Mouse (Mus musculus): ENCODE results near the gene Zfp655. TPM values are rescaled to one million over a fixed set of nuclear protein-coding genes. Genes with fewer than 3 reads are reported as not detected.

The Zfp655 gene
- total RNA-seq, 2 experiments from 2014 or later: 24.8 to 27.9 TPM

Other genes starting within 250 kb of the Zfp655 start
- not detected for gene Gm4871, start 199.0 kb upstream of the Zfp655 start, total RNA-seq (2021)
- gene 1700018F24Rik, start 188.7 kb upstream of the Zfp655 start, total RNA-seq (2021): not detected
- gene Arpc1a, start 147.9 kb upstream of the Zfp655 start, total RNA-seq (2021): 100 to 1,000 TPM; 178 to 190 TPM
- not detected for gene Kpna7, start 147.7 kb upstream of the Zfp655 start, total RNA-seq (2021)
- gene Arpc1b, start 117.5 kb upstream of the Zfp655 start, total RNA-seq (2021): 10 to 100 TPM; 28.3 to 30.3 TPM
- 100 to 1,000 TPM; 106 to 111 TPM for gene Pdap1, start 91.5 kb upstream of the Zfp655 start, total RNA-seq (2021)
- gene Bud31, start 91.4 kb upstream of the Zfp655 start, total RNA-seq (2021): 10 to 100 TPM; 85.7 to 86.1 TPM
- 10 to 100 TPM; 14.2 to 16.1 TPM for gene Ptcd1, start 64.6 kb upstream of the Zfp655 start, total RNA-seq (2021)
- 10 to 100 TPM; 29.1 to 29.2 TPM for gene Cpsf4, start 64.5 kb upstream of the Zfp655 start, total RNA-seq (2021)
- 100 to 1,000 TPM; 267 to 289 TPM for gene Atp5j2, start 39.7 kb upstream of the Zfp655 start, total RNA-seq (2021)
- gene Zkscan14, start 29.8 kb upstream of the Zfp655 start, total RNA-seq (2021): 10 to 100 TPM in 1 of 2 experiments, 1 to 10 TPM in 1; 10.0 to 10.3 TPM
- 10 to 100 TPM; 15.0 to 15.2 TPM for gene Zkscan5, start 27.2 kb upstream of the Zfp655 start, total RNA-seq (2021)
- 10 to 100 TPM; 13.9 to 17.1 TPM for gene Zscan25, start 48.8 kb downstream of the Zfp655 start, total RNA-seq (2021)
- gene Cyp3a57, start 113.6 kb downstream of the Zfp655 start, total RNA-seq (2021): under 1 TPM in 1 of 2 experiments, not detected in 1; 0.17 TPM
- not detected for gene Cyp3a16, start 238.0 kb downstream of the Zfp655 start, total RNA-seq (2021)

Data from left cerebral cortex, postnatal 10 days (tissue).